Mouse (Mus musculus) urinary bladder, postnatal 0 days (tissue): ENCODE data around the gene Phc2. TPM values are rescaled to one million over a fixed set of nuclear protein-coding genes. Genes with fewer than 3 reads are reported as not detected.

Source experiments
- polyA plus RNA-seq: library from polyadenylated mRNA; unstranded; fragments of >200 nt; fragmentation: Nextera tagmentation; extraction: Ambion mirVana; gene quantifications from 2 replicates; pipeline ENCODE4 v1.2.1, GENCODE M21; 2015

Gene Phc2
- polyA plus RNA-seq, result 32.9 and 39.0 TPM in 2 replicates

GRCm38 (mm10) chr4:128654505-128655381 lies at the start of gene Phc2:
Phc2 (plus strand) TSS chr4:128654702.

GRCm38 (mm10) chr4:128609925-128610402 lies 44.5 kb upstream of the Phc2 start, which contains the start of gene Zscan20:
Zscan20 (minus strand) TSS chr4:128610098.

GRCm38 (mm10) chr4:128618246-128618911 lies 36.1 kb upstream of the Phc2 start, which contains the start of gene Tlr12:
Tlr12 (minus strand) TSS chr4:128618619.

GRCm38 (mm10) chr4:128755064-128755463 lies 100.6 kb downstream of the Phc2 start, which contains the start of gene A3galt2:
A3galt2 (plus strand) TSS chr4:128755364.

Other genes with a start within 250 kb of the Phc2 start
- 1.4 and 1.8 TPM in 2 replicates for gene Zscan20, start 44.6 kb upstream of the Phc2 start, polyA plus RNA-seq
- 0.55 and 0.77 TPM in 2 replicates for gene Tlr12, start 36.1 kb upstream of the Phc2 start, polyA plus RNA-seq
- 0.06 TPM in 1 of 2 replicates, not detected in the other for gene A3galt2, start 100.7 kb downstream of the Phc2 start, polyA plus RNA-seq
- gene Zfp362, start 151.3 kb downstream of the Phc2 start, polyA plus RNA-seq, result 11.7 and 14.2 TPM in 2 replicates
- 6.2 and 6.8 TPM in 2 replicates for gene Trim62, start 228.9 kb downstream of the Phc2 start, polyA plus RNA-seq